Mouse (Mus musculus): ENCODE data around the gene Tmem88b. TPM values are rescaled to one million over a fixed set of nuclear protein-coding genes. Genes with fewer than 3 reads are reported as not detected.

Gene Tmem88b
- polyA plus RNA-seq, 1 experiment from 2014 or later: 0.54 TPM

DNA sequence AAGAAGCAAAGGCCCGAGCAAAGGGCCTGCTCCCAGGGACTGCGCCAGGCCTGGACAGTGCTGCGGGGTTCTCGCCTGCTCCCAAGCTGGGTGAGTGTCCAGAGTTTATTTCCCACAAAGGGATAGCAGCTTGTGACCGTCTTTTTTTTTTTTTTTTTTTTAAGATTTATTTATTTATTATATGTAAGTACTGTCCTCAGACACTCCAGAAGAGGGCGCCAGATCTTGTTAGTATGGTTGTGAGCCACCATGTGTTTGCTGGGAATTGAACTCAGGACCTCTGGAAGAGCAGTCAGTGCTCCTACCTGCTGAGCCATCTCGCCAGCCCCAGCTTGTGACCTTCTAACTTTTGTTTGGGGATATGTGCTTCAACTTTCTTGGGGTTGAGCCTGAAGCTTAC is 35.4 kb upstream of the Tmem88b start:
- 72% methylated on average over 7 of the region's 7 CpGs for WGBS
- H3K9me3 ChIP-seq (ENCODE audit: control insufficient read depth, low read depth, low read length): no peaks in the 10 kb centered on the region
- ATAC-seq (ENCODE audit: insufficient number of reproducible peaks, insufficient read depth, low FRiP score, low read depth): no peak
- no peaks in the 10 kb centered on the region for H3K27me3 ChIP-seq (ENCODE audit: control insufficient read depth, insufficient read depth, low read length)
- H3K4me3 ChIP-seq (ENCODE audit: low read depth, low read length): no peak overlapping the region
- H3K9ac ChIP-seq (replicated peaks; ENCODE audit: low read depth, low read length): no peak overlapping the region
- peaks cover 94% of the 10 kb centered on the region for H3K36me3 ChIP-seq (ENCODE audit: control insufficient read depth, insufficient read depth, low read length)
- H3K4me2 ChIP-seq (replicated peaks; ENCODE audit: low read depth, low read length): no peak overlapping the region
- H3K4me1 ChIP-seq (ENCODE audit: control insufficient read depth, insufficient read depth, low read length): no peaks in the 10 kb centered on the region
- H3K27ac ChIP-seq (ENCODE audit: low read length): no peak overlapping the region

DNA sequence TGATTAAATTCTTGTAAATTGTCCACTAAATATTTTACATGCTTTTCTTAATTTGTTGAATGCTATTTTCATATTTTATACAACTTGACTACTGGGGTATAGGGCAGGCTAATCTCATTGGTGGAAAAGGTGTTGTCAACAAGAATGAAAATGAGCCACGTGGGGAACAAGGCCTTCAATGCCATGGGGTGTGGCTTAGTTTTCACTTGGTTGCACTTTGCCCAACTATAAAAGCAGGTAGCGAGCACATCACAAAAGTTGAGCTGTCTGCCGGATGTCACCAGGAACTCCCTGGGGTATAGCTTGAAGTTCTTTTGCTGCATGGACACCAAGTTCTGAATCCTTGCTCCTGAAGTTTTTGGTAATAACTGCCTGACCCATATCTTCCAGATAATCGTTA is 31.9 kb upstream of the Tmem88b start:
- H3K9me3 ChIP-seq (ENCODE audit: control insufficient read depth, low read depth, low read length): no peaks in the 10 kb centered on the region
- H3K36me3 ChIP-seq (ENCODE audit: control insufficient read depth, insufficient read depth, low read length): peaks cover 79% of the 10 kb centered on the region
- ATAC-seq (ENCODE audit: insufficient number of reproducible peaks, insufficient read depth, low FRiP score, low read depth): no peak
- no peak overlapping the region for H3K4me3 ChIP-seq (ENCODE audit: low read depth, low read length)
- no peak overlapping the region for H3K9ac ChIP-seq (replicated peaks; ENCODE audit: low read depth, low read length)
- H3K4me2 ChIP-seq (replicated peaks; ENCODE audit: low read depth, low read length): no peak overlapping the region
- H3K27me3 ChIP-seq (ENCODE audit: control insufficient read depth, insufficient read depth, low read length): no peaks in the 10 kb centered on the region
- WGBS: 82% methylated on average over 4 of the region's 4 CpGs
- H3K27ac ChIP-seq (ENCODE audit: low read length): no peak overlapping the region
- H3K4me1 ChIP-seq (ENCODE audit: control insufficient read depth, insufficient read depth, low read length): 0 out of 2 replicates have a peak, but pooled peaks cover 16% of the 10 kb centered on the region

GRCm38 (mm10) chr4:155812665-155813181 is 27.0 kb upstream of the Tmem88b start:
- WGBS: 2% methylated on average over 49 of the region's 49 CpGs
- peaks cover 62% of the 10 kb centered on the region for H3K36me3 ChIP-seq (ENCODE audit: control insufficient read depth, insufficient read depth, low read length)
- no peaks in the 10 kb centered on the region for H3K9me3 ChIP-seq (ENCODE audit: control insufficient read depth, low read depth, low read length)
- H3K27me3 ChIP-seq (ENCODE audit: control insufficient read depth, insufficient read depth, low read length): no peaks in the 10 kb centered on the region
- H3K4me2 ChIP-seq (replicated peaks; ENCODE audit: low read depth, low read length): peak overlapping the region; percentile 91
- 0 out of 2 replicates have a peak, but pooled peaks cover 16% of the 10 kb centered on the region for H3K4me1 ChIP-seq (ENCODE audit: control insufficient read depth, insufficient read depth, low read length)
- peak overlapping the region; percentile 100 for H3K9ac ChIP-seq (replicated peaks; ENCODE audit: low read depth, low read length)
- peak overlapping the region; percentile 93 for H3K27ac ChIP-seq (ENCODE audit: low read length)
- ATAC-seq (ENCODE audit: insufficient number of reproducible peaks, insufficient read depth, low FRiP score, low read depth): peak; percentile 8; the same call in 1 of the 2 replicates
- H3K4me3 ChIP-seq (ENCODE audit: low read depth, low read length): peak overlapping the region; percentile 100

- WGBS: under 1% methylated on average over 59 of the region's 60 CpGs
- Histone ChIP-seq H3K4me2 (replicated peaks; ENCODE audit: low read depth, low read length) (peak within 1 kb of the TSS; percentile 91), H3K4me3 (ENCODE audit: low read depth, low read length) (peak within 1 kb of the TSS; percentile 100), H3K36me3 (ENCODE audit: control insufficient read depth, insufficient read depth, low read length) (peaks cover 62% of the 10 kb centered on the region), H3K9me3 (ENCODE audit: control insufficient read depth, low read depth, low read length) (no peaks in the 10 kb centered on the region), H3K27me3 (ENCODE audit: control insufficient read depth, insufficient read depth, low read length) (no peaks in the 10 kb centered on the region), H3K27ac (ENCODE audit: low read length) (peak within 1 kb of the TSS; percentile 93), H3K4me1 (ENCODE audit: control insufficient read depth, insufficient read depth, low read length) (0 out of 2 replicates have a peak, but pooled peaks cover 16% of the 10 kb centered on the region), H3K9ac (replicated peaks; ENCODE audit: low read depth, low read length) (peak within 1 kb of the TSS; percentile 100)
- ATAC-seq (ENCODE audit: insufficient number of reproducible peaks, insufficient read depth, low FRiP score, low read depth): peak; percentile 98
Observed at GRCm38 (mm10) chr4:155811929-155812664, 26.4 kb upstream of the Tmem88b start, which contains the start of gene Ccnl2. TSS of gene Ccnl2 (plus strand) at chr4:155812489.

DNA sequence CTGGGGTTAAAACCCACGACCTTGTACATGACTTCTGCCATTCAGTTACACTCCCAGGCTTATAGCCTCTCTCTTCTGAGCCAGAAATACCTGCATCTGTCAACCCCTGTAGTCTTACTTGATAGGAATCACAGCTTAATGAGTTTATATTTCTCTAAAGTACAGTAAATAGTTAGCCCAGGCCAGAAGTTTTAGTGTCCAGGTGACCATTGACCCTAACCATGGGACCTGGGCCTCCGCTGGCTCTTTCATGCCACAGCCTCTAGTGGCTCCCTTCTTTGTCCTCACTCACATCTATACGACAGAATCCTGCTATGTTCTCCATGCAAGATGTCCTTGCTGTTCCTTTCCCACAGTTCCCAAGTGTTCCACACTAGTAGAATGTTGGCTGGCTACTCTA is 22.2 kb upstream of the Tmem88b start:
- H3K27ac ChIP-seq (ENCODE audit: low read length): no peak overlapping the region
- 90% methylated on average over 3 of the region's 3 CpGs for whole genome bisulfite sequencing
- H3K9me3 ChIP-seq (ENCODE audit: control insufficient read depth, low read depth, low read length): no peaks in the 10 kb centered on the region
- H3K4me3 ChIP-seq (ENCODE audit: low read depth, low read length): no peak overlapping the region
- H3K9ac ChIP-seq (replicated peaks; ENCODE audit: low read depth, low read length): no peak overlapping the region
- H3K4me1 ChIP-seq (ENCODE audit: control insufficient read depth, insufficient read depth, low read length): peaks cover 10% of the 10 kb centered on the region; the same call in 1 of the 2 replicates
- H3K36me3 ChIP-seq (ENCODE audit: control insufficient read depth, insufficient read depth, low read length): peaks cover 49% of the 10 kb centered on the region
- no peaks in the 10 kb centered on the region for H3K27me3 ChIP-seq (ENCODE audit: control insufficient read depth, insufficient read depth, low read length)
- ATAC-seq (ENCODE audit: insufficient number of reproducible peaks, insufficient read depth, low FRiP score, low read depth): no peak
- H3K4me2 ChIP-seq (replicated peaks; ENCODE audit: low read depth, low read length): no peak overlapping the region

- under 1% methylated on average over 56 of the region's 58 CpGs for WGBS
- peaks cover 10% of the 10 kb centered on the region; the same call in 1 of the 2 replicates for H3K4me1 ChIP-seq (ENCODE audit: control insufficient read depth, insufficient read depth, low read length)
- H3K4me2 ChIP-seq (replicated peaks; ENCODE audit: low read depth, low read length): peak overlapping the region; percentile 81
- H3K27me3 ChIP-seq (ENCODE audit: control insufficient read depth, insufficient read depth, low read length): no peaks in the 10 kb centered on the region
- H3K36me3 ChIP-seq (ENCODE audit: control insufficient read depth, insufficient read depth, low read length): peaks cover 27% of the 10 kb centered on the region
- no peaks in the 10 kb centered on the region for H3K9me3 ChIP-seq (ENCODE audit: control insufficient read depth, low read depth, low read length)
- peak overlapping the region; percentile 96 for H3K4me3 ChIP-seq (ENCODE audit: low read depth, low read length)
- peak; percentile 97 for ATAC-seq (ENCODE audit: insufficient number of reproducible peaks, insufficient read depth, low FRiP score, low read depth)
- H3K27ac ChIP-seq (ENCODE audit: low read length): peak overlapping the region; percentile 71
- peak overlapping the region; percentile 77 for H3K9ac ChIP-seq (replicated peaks; ENCODE audit: low read depth, low read length)
Observed at GRCm38 (mm10) chr4:155803340-155804041, 17.8 kb upstream of the Tmem88b start.

- Histone ChIP-seq H3K4me1 (ENCODE audit: control insufficient read depth, insufficient read depth, low read length) (peaks cover 10% of the 10 kb centered on the region; the same call in 1 of the 2 replicates), H3K4me2 (replicated peaks; ENCODE audit: low read depth, low read length) (peak within 1 kb of the TSS; percentile 81), H3K4me3 (ENCODE audit: low read depth, low read length) (peak within 1 kb of the TSS; percentile 96), H3K27me3 (ENCODE audit: control insufficient read depth, insufficient read depth, low read length) (no peaks in the 10 kb centered on the region), H3K9me3 (ENCODE audit: control insufficient read depth, low read depth, low read length) (no peaks in the 10 kb centered on the region), H3K36me3 (ENCODE audit: control insufficient read depth, insufficient read depth, low read length) (peaks cover 21% of the 10 kb centered on the region; the same call in 1 of the 2 replicates), H3K27ac (ENCODE audit: low read length) (peak within 1 kb of the TSS; percentile 71), H3K9ac (replicated peaks; ENCODE audit: low read depth, low read length) (peak within 1 kb of the TSS; percentile 77)
- 6% methylated on average over 12 of the region's 12 CpGs for WGBS
- peak; percentile 50 for ATAC-seq (ENCODE audit: insufficient number of reproducible peaks, insufficient read depth, low FRiP score, low read depth)
Observed at GRCm38 (mm10) chr4:155802741-155803339, 17.2 kb upstream of the Tmem88b start, which contains the start of gene Mrpl20. TSS of gene Mrpl20 (plus strand) at chr4:155802878.

DNA sequence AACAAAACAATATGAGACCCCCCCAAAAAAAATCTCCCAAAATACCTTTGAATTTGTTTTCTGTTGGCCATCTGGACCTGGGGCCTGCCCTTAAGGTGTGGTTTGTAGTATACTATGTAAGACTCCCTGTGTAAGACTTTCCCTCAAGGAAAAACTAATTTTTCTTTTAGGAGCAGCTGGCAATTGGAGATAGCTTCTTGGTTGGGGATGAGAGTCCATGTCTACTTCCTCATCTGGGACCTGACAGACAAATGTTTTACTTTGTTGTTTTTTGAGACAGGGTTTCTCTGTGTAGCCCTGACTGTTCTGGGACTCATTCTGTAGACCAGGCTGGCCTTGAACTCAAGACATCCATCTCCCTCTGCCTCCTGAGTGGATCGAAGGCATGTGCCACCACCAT is 16.4 kb upstream of the Tmem88b start:
- peaks cover 13% of the 10 kb centered on the region; the same call in 1 of the 2 replicates for H3K36me3 ChIP-seq (ENCODE audit: control insufficient read depth, insufficient read depth, low read length)
- WGBS: 94% methylated on average over 1 of the region's 1 CpGs
- no peak for ATAC-seq (ENCODE audit: insufficient number of reproducible peaks, insufficient read depth, low FRiP score, low read depth)

More for the DNA sequence above, 16.4 kb upstream of the Tmem88b start:
- Histone ChIP-seq H3K4me2 (replicated peaks; ENCODE audit: low read depth, low read length) (no peak overlapping the region), H3K9ac (replicated peaks; ENCODE audit: low read depth, low read length) (no peak overlapping the region), H3K4me1 (ENCODE audit: control insufficient read depth, insufficient read depth, low read length) (peaks cover 10% of the 10 kb centered on the region; the same call in 1 of the 2 replicates), H3K4me3 (ENCODE audit: low read depth, low read length) (no peak overlapping the region), H3K27ac (ENCODE audit: low read length) (no peak overlapping the region), H3K9me3 (ENCODE audit: control insufficient read depth, low read depth, low read length) (no peaks in the 10 kb centered on the region), H3K27me3 (ENCODE audit: control insufficient read depth, insufficient read depth, low read length) (no peaks in the 10 kb centered on the region)

Data from stomach, embryonic 14.5 days (tissue).